Mouse (Mus musculus): ENCODE results near the gene Eomes.

The Eomes gene

GRCm38 (mm10) chr9:118477961-118478360, at the start of gene Eomes:
Eomes (plus strand) TSS chr9:118478212.
- DNase-seq (ENCODE audit: low spot score), result no peak

- peak; percentile 15 for DNase-seq (ENCODE audit: low spot score)
Measured at GRCm38 (mm10) chr9:118444809-118445208, 33.2 kb upstream of the Eomes start.

- DNase-seq (ENCODE audit: low spot score), result no peak
Measured at GRCm38 (mm10) chr9:118449336-118449735, 28.7 kb upstream of the Eomes start.

DNA sequence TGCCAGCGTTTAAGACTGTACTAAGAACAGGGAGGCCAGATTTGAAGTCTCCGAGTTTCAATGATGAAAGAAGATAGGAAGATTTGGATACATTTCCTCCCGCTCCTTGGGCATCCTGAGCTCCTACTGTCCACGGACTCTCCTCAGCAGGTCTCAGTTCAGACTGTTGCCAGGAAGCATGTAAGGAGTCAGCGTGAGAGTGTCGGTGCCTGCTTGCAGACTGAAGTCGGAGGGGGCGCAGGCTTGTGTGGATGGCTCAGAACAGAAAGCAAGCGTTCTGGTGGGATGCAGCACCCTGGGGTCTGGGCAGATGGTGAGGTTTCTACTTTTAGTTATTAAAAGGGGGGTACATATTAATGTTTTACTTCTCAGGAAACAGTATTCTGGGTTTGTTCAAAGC, 24.6 kb upstream of the Eomes start:
- no peak for DNase-seq (ENCODE audit: low spot score)

DNA sequence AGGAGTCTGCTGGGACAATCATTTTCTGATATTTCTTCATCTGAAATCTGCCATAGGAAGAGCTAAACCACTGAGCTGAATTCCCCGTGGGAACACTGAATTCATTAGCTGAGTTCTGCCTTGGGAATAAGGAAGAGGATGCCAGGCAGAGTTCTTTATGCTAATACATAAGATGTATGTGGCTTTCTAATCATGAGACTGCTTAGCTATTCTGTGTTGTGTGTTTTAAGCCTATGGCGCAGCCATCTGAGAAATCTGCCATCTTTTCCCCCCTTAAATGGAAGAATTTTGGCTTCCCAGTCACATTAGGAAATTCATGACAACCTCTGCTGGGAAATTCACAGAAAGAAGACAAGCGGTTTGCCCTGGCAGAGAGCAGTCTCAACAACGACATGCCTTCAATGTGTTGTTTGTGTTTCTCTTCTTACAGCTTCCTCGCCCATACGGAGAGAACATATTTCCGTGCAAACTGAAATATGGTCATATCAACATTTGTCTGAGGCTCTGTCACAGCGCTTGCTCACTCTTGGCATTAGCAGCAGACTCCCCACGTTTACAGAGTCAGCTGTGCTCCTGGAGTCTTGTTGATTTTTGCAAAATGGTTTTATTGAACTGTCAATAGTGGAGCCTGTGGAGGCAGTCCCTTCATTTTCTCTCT, 22.7 kb upstream of the Eomes start:
- DNase-seq (ENCODE audit: low spot score), result no peak

DNA sequence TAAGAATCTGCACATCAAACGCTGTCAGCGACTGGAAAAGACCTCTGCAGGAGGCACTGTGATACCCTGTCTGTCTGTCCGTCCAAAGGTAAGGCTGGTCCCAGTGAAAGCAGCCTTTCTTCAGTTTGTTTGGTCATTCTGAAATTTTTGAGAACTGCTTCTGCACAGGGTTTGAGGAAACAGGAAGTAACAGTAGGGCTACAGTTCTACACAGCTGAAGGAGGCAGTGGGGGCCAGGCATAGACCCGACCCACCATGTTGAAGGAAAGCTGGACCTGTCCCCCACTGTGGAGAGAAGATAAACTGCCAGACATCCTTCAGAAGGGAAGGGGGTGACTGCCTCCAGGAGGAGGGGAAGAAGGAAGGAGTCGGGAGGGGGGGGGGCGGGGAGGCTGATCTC, 21.6 kb upstream of the Eomes start:
- DNase-seq (ENCODE audit: low spot score), result no peak

- DNase-seq (ENCODE audit: low spot score), result no peak
Measured at GRCm38 (mm10) chr9:118458039-118458438, 20.0 kb upstream of the Eomes start.

DNA sequence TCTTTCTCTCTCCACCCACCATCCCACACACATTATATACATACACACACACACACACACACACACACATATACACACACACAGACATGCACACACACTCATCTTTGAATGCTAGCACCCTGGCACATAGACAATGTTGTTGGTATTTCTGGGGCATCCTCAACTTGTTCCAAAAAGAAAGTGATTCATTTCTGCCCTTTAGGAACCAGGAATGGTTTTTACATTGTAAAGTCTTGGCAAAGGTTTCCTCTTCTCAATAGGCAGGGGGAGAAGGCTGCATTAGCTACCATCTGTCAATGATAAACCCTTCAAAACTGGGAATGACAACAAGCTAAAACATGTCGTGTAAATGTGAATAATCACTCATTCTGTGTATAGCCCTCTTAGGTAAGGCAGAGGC, 14.0 kb upstream of the Eomes start:
- no peak for DNase-seq (ENCODE audit: low spot score)

- DNase-seq (ENCODE audit: low spot score), result no peak
Measured at GRCm38 (mm10) chr9:118468301-118468700, 9.7 kb upstream of the Eomes start.

DNA sequence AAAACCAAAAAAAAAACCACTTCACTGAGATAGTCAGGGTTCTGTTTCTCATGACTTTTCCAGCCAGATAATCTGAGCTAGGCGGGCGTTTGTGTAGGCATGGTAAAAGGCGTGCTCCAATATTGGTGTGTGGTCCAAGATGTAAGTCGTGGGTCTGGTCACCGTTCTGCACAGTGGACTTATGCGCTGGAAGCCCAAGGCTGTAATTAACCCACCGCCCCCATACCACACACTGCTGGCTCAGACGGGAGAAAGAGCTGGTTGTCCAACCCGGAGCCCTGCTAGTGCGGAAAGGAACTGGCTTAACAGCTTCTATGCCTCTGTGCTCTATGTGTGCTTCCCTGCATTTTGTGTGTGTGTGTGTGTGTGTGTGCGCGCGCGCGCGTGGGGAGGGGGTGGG, 8.7 kb upstream of the Eomes start:
- no peak for DNase-seq (ENCODE audit: low spot score)

- DNase-seq (ENCODE audit: low spot score), result no peak
Measured at GRCm38 (mm10) chr9:118471296-118471695, 6.7 kb upstream of the Eomes start.

- no peak for DNase-seq (ENCODE audit: low spot score)
Measured at GRCm38 (mm10) chr9:118476211-118476765, 1.7 kb upstream of the Eomes start.

- DNase-seq (ENCODE audit: low spot score), result no peak
Measured at GRCm38 (mm10) chr9:118476766-118477271, 1.2 kb upstream of the Eomes start.

- no peak for DNase-seq (ENCODE audit: low spot score)
Measured at GRCm38 (mm10) chr9:118477281-118477931, 606 bp upstream of the Eomes start.

GRCm38 (mm10) chr9:118478458-118478838, 436 bp downstream of the Eomes start:
- no peak for DNase-seq (ENCODE audit: low spot score)

- peak; percentile 61 for DNase-seq (ENCODE audit: low spot score)
Measured at GRCm38 (mm10) chr9:118478839-118479507, 961 bp downstream of the Eomes start.

- no peak for DNase-seq (ENCODE audit: low spot score)
Measured at GRCm38 (mm10) chr9:118479508-118480291, 1.7 kb downstream of the Eomes start.

- DNase-seq (ENCODE audit: low spot score), result no peak
Measured at GRCm38 (mm10) chr9:118480292-118480690, 2.3 kb downstream of the Eomes start.

GRCm38 (mm10) chr9:118482210-118482609, 4.2 kb downstream of the Eomes start:
- no peak for DNase-seq (ENCODE audit: low spot score)

- no peak for DNase-seq (ENCODE audit: low spot score)
Measured at GRCm38 (mm10) chr9:118486361-118487095, 8.5 kb downstream of the Eomes start.

- no peak for DNase-seq (ENCODE audit: low spot score)
Measured at GRCm38 (mm10) chr9:118487096-118487395, 9.0 kb downstream of the Eomes start.

- DNase-seq (ENCODE audit: low spot score), result no peak
Measured at GRCm38 (mm10) chr9:118487636-118488035, 9.6 kb downstream of the Eomes start.
